Mouse (Mus musculus) embryonic fibroblast, embryonic 13.5 days (primary cell): ENCODE measurements at regions not wholly inside any gene's neighbourhood (a gene's known extent, or its start where the extent isn't known, plus 50 kb on each side); places are given as distances from the start of the nearest gene placed in this dataset.

Source experiments
- CTCF ChIP-seq: IDR thresholded peaks from 2 replicates; pipeline ENCODE4 v1.5.1; 2011; ENCODE audit warnings: mild to moderate bottlenecking, control low read depth, low read length, moderate library complexity, borderline replicate concordance; ENCODE audit not compliant: insufficient read depth
- POLR2A ChIP-seq: IDR thresholded peaks from 2 replicates; pipeline ENCODE4 v1.6.1; 2011; ENCODE audit warnings: low read depth, mild to moderate bottlenecking, control low read depth, low read length, moderate library complexity

- TF ChIP-seq CTCF (no peak), POLR2A (no peak)
Observed at GRCm38 (mm10) chr4:54563075-54563474, 381.8 kb upstream of the Zfp462 start.
